Mouse (Mus musculus) olfactory bulb, adult 2 months (tissue): Measurements from ENCODE around the gene Wdr41.

Source experiments
- CTCF ChIP-seq: fragments of 200-500 bp; IDR thresholded peaks from 2 replicates; pipeline ENCODE4 v1.5.1; 2012; ENCODE audit warnings: low read depth, mild to moderate bottlenecking, low read length, moderate library complexity; ENCODE audit not compliant: insufficient read depth
- POLR2A ChIP-seq: fragments of 200-500 bp; IDR thresholded peaks from 2 replicates; pipeline ENCODE4 v1.6.1; 2012; ENCODE audit warnings: mild to moderate bottlenecking, low read depth, low read length, moderate library complexity; ENCODE audit not compliant: insufficient read depth

GRCm38 (mm10) chr13:95032973-95033372 is 56.8 kb downstream of the Wdr41 start:
- TF ChIP-seq CTCF, result no peak
- TF ChIP-seq POLR2A, result no peak
